31 mouse cellular contexts compared by ENCODE assay signal in the genomic region with DNA sequence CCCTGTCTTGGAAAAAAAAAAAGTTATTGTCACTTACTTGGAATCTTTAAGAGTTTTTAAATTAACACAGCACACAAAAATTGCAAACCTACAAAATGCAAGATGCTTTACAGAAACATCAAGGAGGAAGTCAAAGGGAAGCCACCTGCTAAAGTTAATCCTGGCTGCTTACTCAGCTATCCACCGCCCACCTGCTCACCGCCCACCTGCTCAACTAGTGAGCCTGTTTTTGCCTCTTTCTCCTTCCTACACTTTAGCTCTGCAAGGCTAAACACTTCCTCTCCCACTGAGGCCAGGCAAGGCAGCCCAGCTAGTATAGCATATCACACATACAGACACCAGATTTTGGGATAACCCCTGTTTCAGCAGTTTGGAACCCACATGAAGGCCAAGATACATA.
A peak's percentile ranks its signal among the peaks of the same experiment; 100 is the strongest.
DNase-seq lines count a peak whose midpoint lies in the region; ATAC-seq lines count a peak whose summit lies in the region.
"Had no signal": no experiment of that assay in that cellular context is flagged by ENCODE, and none has a peak within 500 bp of the region (broad histone marks: within the 10 kb centered on the region; RNA-seq: fewer than 3 reads in every experiment).

No protein-coding gene starts in this region.

- 86% methylated on average over 2 of the region's 2 CpGs for WGBS in heart, embryonic 11.5 days (ENCODE audit: insufficient replicate concordance)

- ATAC-seq in heart, embryonic 11.5 days (replicated peaks; ENCODE audit: insufficient number of reproducible peaks, low FRiP score, low TSS enrichment), result no peak
- ATAC-seq: CD4-positive, CD25-positive, alpha-beta regulatory T cell, adult 4 months; forebrain, postnatal 0 days; inflammation-experienced regulatory T-cells, adult 6 months had no signal

- no peak overlapping the region for H3K4me2 ChIP-seq in heart, embryonic 11.5 days
- H3K4me2 ChIP-seq: embryonic facial prominence, embryonic 15.5 days; forebrain, embryonic 12.5 days; hindbrain, embryonic 15.5 days; limb, embryonic 13.5 days; liver, embryonic 11.5 days; neural tube, embryonic 15.5 days had no signal

- H3K36me3 ChIP-seq in heart, embryonic 11.5 days (ENCODE audit: control insufficient read depth, insufficient read depth, low read length), result no peaks in the 10 kb centered on the region
- H3K36me3 ChIP-seq: embryonic facial prominence, embryonic 10.5 days; embryonic facial prominence, embryonic 15.5 days; forebrain, embryonic 12.5 days; hindbrain, embryonic 10.5 days; hindbrain, embryonic 15.5 days; limb, embryonic 13.5 days; neural tube, embryonic 15.5 days had no signal

- H3K9ac ChIP-seq in heart, embryonic 11.5 days (ENCODE audit: low read depth, low read length), result no peak overlapping the region
- H3K9ac ChIP-seq: embryonic facial prominence, embryonic 15.5 days; forebrain, embryonic 12.5 days; forebrain, postnatal 0 days; hindbrain, embryonic 15.5 days; limb, embryonic 13.5 days; neural tube, embryonic 15.5 days had no signal

- no peaks in the 10 kb centered on the region for H3K4me1 ChIP-seq in heart, embryonic 11.5 days (ENCODE audit: control insufficient read depth, insufficient read depth, low read length)
- H3K4me1 ChIP-seq: embryonic facial prominence, embryonic 10.5 days; embryonic facial prominence, embryonic 15.5 days; forebrain, embryonic 12.5 days; hindbrain, embryonic 10.5 days; hindbrain, embryonic 15.5 days; limb, embryonic 13.5 days; neural tube, embryonic 15.5 days had no signal

- peak; percentile 7 for DNase-seq in layer of hippocampus, adult 9-11 months
- DNase-seq in layer of hippocampus, postnatal 36 days, result no peak
- peak; percentile 57 for DNase-seq in right cerebral cortex, adult 2 months (ENCODE audit: low spot score in 2 of 2)
- no peak for DNase-seq in right cerebral cortex, postnatal 10 days (ENCODE audit: low spot score in 2 of 2)
- peak; percentile 11 to 78 for DNase-seq in left cerebral cortex, postnatal 25 days (ENCODE audit: low spot score in 2 of 2)
- peak; percentile 63 for DNase-seq in telencephalon, adult 2 months (ENCODE audit: low read depth, low spot score)
- no peak for DNase-seq in cerebellum, adult 8-10 months
- DNase-seq: adrenal gland, postnatal 25 days; cerebellum, adult 18-20 months; cerebellum, postnatal 14 days; forebrain, postnatal 0 days; gastrocnemius, postnatal 10 days; heart, postnatal 14 days; kidney, adult 11 months; kidney, postnatal 14 days; midbrain, embryonic 14.5 days; thymus, adult 2 months; thymus, postnatal 36 days had no signal

- H3K27ac ChIP-seq in heart, embryonic 11.5 days (ENCODE audit: low read depth, low read length), result no peak overlapping the region
- H3K27ac ChIP-seq: embryonic facial prominence, embryonic 10.5 days; embryonic facial prominence, embryonic 15.5 days; forebrain, embryonic 12.5 days; hindbrain, embryonic 10.5 days; hindbrain, embryonic 15.5 days; limb, embryonic 13.5 days; macrophage; neural tube, embryonic 15.5 days; stomach, postnatal 0 days had no signal

- no peak overlapping the region for H3K4me3 ChIP-seq in heart, embryonic 11.5 days (ENCODE audit: low read depth, low read length)
- H3K4me3 ChIP-seq: embryonic facial prominence, embryonic 10.5 days; embryonic facial prominence, embryonic 15.5 days; forebrain, embryonic 12.5 days; hindbrain, embryonic 10.5 days; hindbrain, embryonic 15.5 days; limb, embryonic 13.5 days; neural tube, embryonic 15.5 days had no signal

- intact Hi-C loops in left cerebral cortex, postnatal 25 days (cut with DNase I), result no loop called here

- H3K27me3 ChIP-seq in heart, embryonic 11.5 days (ENCODE audit: control insufficient read depth, insufficient read depth, low read length), result no peaks in the 10 kb centered on the region
- H3K27me3 ChIP-seq: embryonic facial prominence, embryonic 15.5 days; forebrain, embryonic 12.5 days; hindbrain, embryonic 15.5 days; limb, embryonic 13.5 days; neural tube, embryonic 15.5 days had no signal

- no peaks in the 10 kb centered on the region for H3K9me3 ChIP-seq in heart, embryonic 11.5 days (replicated peaks; ENCODE audit: control insufficient read depth, low read length)
- H3K9me3 ChIP-seq: embryonic facial prominence, embryonic 10.5 days; embryonic facial prominence, embryonic 15.5 days; forebrain, embryonic 12.5 days; hindbrain, embryonic 10.5 days; hindbrain, embryonic 15.5 days; limb, embryonic 13.5 days; neural tube, embryonic 15.5 days had no signal

Comparison
In these comparisons a context has a peak if more than half of its experiments do, and no peak if none do; other contexts are left out.
1. DNase-seq: peak in layer of hippocampus, adult 9-11 months (single experiment), right cerebral cortex, adult 2 months (2 of 2), left cerebral cortex, postnatal 25 days (2 of 2) and telencephalon, adult 2 months (single experiment); none in layer of hippocampus, postnatal 36 days (0 of 2), right cerebral cortex, postnatal 10 days (0 of 2) and cerebellum, adult 8-10 months (single experiment).